Mouse (Mus musculus) embryonic facial prominence, embryonic 11.5 days (tissue): Measurements from ENCODE around the gene Shisa6. TPM values are rescaled to one million over a fixed set of nuclear protein-coding genes. Genes with fewer than 3 reads are reported as not detected.

Experiments
- ATAC-seq: fragments of 200-750 bp; cut with Nextera tagmentation; replicated peaks from 2 replicates; pipeline ENCODE4 v1.8.0; 2017; ENCODE audit warnings: low read depth; ENCODE audit not compliant: insufficient number of reproducible peaks, low FRiP score, low TSS enrichment
- DNase-seq: peaks from one replicate; pipeline ENCODE4 v3.0.0-alpha.2; 2015; ENCODE audit warnings: low spot score
- H3K27ac ChIP-seq: fragments of 300-500 bp; sonication (generic); replicated peaks from 2 replicates; pipeline ENCODE4 v1.5.1; 2014; ENCODE audit warnings: mild to moderate bottlenecking, low read depth, low read length, control low read depth
- H3K27me3 ChIP-seq: fragments of 300-500 bp; sonication (generic); 2 replicates; pipeline ENCODE4 v1.6.1; 2014; ENCODE audit warnings: mild to moderate bottlenecking, low read length, moderate library complexity, mixed read lengths; ENCODE audit not compliant: control insufficient read depth, insufficient read depth
- H3K36me3 ChIP-seq: fragments of 300-500 bp; sonication (generic); replicated peaks from 2 replicates; pipeline ENCODE4 v1.6.1; 2014; ENCODE audit warnings: low read depth, mild to moderate bottlenecking, low read length, moderate library complexity, mixed read lengths; ENCODE audit not compliant: control insufficient read depth, insufficient read depth
- H3K4me1 ChIP-seq: fragments of 300-500 bp; sonication (generic); 2 replicates; pipeline ENCODE4 v1.6.1; 2014; ENCODE audit warnings: low read length, mixed read lengths; ENCODE audit not compliant: control insufficient read depth, insufficient read depth
- H3K4me2 ChIP-seq: fragments of 300-500 bp; sonication (generic); 2 replicates; pipeline ENCODE4 v1.6.1; 2014; ENCODE audit warnings: low read depth, mild to moderate bottlenecking, control low read depth, low read length, moderate library complexity
- H3K4me3 ChIP-seq: fragments of 300-500 bp; sonication (generic); 2 replicates; pipeline ENCODE4 v1.5.1; 2014; ENCODE audit warnings: low read depth, low read length, control low read depth
- H3K9ac ChIP-seq: fragments of 300-500 bp; sonication (generic); replicated peaks from 2 replicates; pipeline ENCODE4 v1.6.1; 2014; ENCODE audit warnings: mild to moderate bottlenecking, control low read depth, low read length
- H3K9me3 ChIP-seq: fragments of 300-500 bp; sonication (generic); replicated peaks from 2 replicates; pipeline ENCODE4 v1.6.1; 2016; ENCODE audit warnings: mild to moderate bottlenecking, low read length, inconsistent platforms, mixed read lengths; ENCODE audit not compliant: control insufficient read depth
- WGBS: fragments of 180-500 bp; shearing (Covaris S2); extraction: QIAGEN DNeasy Blood & Tissue Kit; methylation state at CpG from one replicate; pipeline ENCODE4 v1.1.7; 2014; 5-methylcytosine and 5-hydroxymethylcytosine counted together
- polyA plus RNA-seq: library from polyadenylated mRNA; unstranded; fragments of >200 nt; fragmentation: Nextera tagmentation; extraction: Ambion mirVana; gene quantifications from 2 replicates; pipeline ENCODE4 v1.2.1, GENCODE M21; 2014

Gene Shisa6
- polyA plus RNA-seq, 1 experiment from 2014 or later, result 0.53 TPM

GRCm38 (mm10) chr11:66366809-66367685 is 158.7 kb downstream of the Shisa6 start:
- 42% methylated on average over 8 of the region's 8 CpGs for WGBS
- no peak overlapping the region for H3K4me3 ChIP-seq

DNA sequence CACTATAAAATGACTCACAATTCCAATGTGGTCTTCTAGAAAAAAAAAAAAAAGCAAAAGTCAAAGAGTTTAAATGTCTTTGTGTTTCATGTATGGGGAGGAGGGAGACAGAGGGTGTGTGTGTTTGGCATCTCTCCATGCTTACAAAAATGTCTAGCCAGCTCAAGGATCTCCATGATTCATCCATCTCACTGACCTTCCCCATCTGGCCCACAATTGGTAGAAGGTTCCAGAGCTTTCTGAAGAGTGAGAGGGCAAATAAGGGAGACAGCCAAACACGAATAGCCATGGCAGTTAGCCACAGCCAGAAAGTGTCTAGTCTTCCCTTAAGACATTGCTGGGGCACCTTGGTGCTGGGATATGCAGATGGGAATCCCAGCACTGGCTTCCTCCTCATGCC is 166.0 kb downstream of the Shisa6 start:
- H3K36me3 ChIP-seq, result no peaks in the 10 kb centered on the region
- ATAC-seq (no peak), DNase-seq (no peak)
- WGBS, result 84% methylated on average over 1 of the region's 1 CpGs
- H3K9ac ChIP-seq, result no peak overlapping the region
- H3K4me3 ChIP-seq, result no peak overlapping the region
- H3K27me3 ChIP-seq, result no peaks in the 10 kb centered on the region
- H3K4me1 ChIP-seq, result no peaks in the 10 kb centered on the region
- no peak overlapping the region for H3K4me2 ChIP-seq
- H3K9me3 ChIP-seq, result no peaks in the 10 kb centered on the region
- no peak overlapping the region for H3K27ac ChIP-seq

More at GRCm38 (mm10) chr11:66366809-66367685, 158.7 kb downstream of the Shisa6 start:
- H3K27me3 ChIP-seq, result no peaks in the 10 kb centered on the region
- no peak overlapping the region for H3K4me2 ChIP-seq
- no peaks in the 10 kb centered on the region for H3K4me1 ChIP-seq
- no peak overlapping the region for H3K27ac ChIP-seq
- H3K9me3 ChIP-seq, result no peaks in the 10 kb centered on the region
- DNase-seq (peak; percentile 40), ATAC-seq (no peak)
- H3K36me3 ChIP-seq, result no peaks in the 10 kb centered on the region
- H3K9ac ChIP-seq, result no peak overlapping the region

DNA sequence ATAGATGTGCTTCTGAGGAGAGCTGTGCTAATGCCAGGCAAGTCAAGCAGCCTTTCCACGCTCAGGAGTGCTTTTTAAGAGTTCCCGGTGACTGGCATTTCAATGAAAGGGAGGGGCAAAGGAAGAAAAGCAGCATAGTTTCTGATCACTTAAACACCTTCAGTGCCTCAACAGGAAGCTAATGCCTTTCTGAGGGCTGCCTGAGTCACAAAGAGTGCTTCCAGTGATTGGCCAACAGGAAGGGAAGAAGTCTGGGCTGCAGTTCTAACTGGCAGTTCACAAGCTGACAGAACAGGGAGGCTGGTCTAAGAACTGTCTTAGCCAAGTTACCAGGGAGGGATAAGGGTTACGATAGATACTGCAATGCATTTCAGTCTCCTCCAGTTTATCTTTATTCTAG is 180.9 kb downstream of the Shisa6 start:
- Histone ChIP-seq H3K9ac (no peak overlapping the region), H3K4me2 (no peak overlapping the region), H3K27ac (no peak overlapping the region), H3K9me3 (no peaks in the 10 kb centered on the region), H3K4me1 (no peaks in the 10 kb centered on the region), H3K4me3 (no peak overlapping the region), H3K27me3 (no peaks in the 10 kb centered on the region), H3K36me3 (no peaks in the 10 kb centered on the region)
- DNase-seq (no peak), ATAC-seq (no peak)
- 64% methylated on average over 3 of the region's 3 CpGs for WGBS

GRCm38 (mm10) chr11:66336313-66336712 is 189.5 kb downstream of the Shisa6 start:
- DNase-seq (no peak), ATAC-seq (no peak)
- Histone ChIP-seq H3K27me3 (no peaks in the 10 kb centered on the region), H3K9ac (no peak overlapping the region), H3K27ac (no peak overlapping the region), H3K36me3 (no peaks in the 10 kb centered on the region), H3K4me1 (no peaks in the 10 kb centered on the region), H3K4me2 (no peak overlapping the region), H3K4me3 (no peak overlapping the region), H3K9me3 (no peaks in the 10 kb centered on the region)

- H3K27me3 ChIP-seq, result no peaks in the 10 kb centered on the region
- no peak overlapping the region for H3K27ac ChIP-seq
- H3K4me1 ChIP-seq, result no peaks in the 10 kb centered on the region
- no peak overlapping the region for H3K4me3 ChIP-seq
- ATAC-seq (no peak), DNase-seq (no peak)
- no peak overlapping the region for H3K4me2 ChIP-seq
- H3K9me3 ChIP-seq, result no peaks in the 10 kb centered on the region
- no peak overlapping the region for H3K9ac ChIP-seq
- no peaks in the 10 kb centered on the region for H3K36me3 ChIP-seq
- 75% methylated on average over 7 of the region's 7 CpGs for WGBS
Observed at GRCm38 (mm10) chr11:66312764-66313163, 213.0 kb downstream of the Shisa6 start.

DNA sequence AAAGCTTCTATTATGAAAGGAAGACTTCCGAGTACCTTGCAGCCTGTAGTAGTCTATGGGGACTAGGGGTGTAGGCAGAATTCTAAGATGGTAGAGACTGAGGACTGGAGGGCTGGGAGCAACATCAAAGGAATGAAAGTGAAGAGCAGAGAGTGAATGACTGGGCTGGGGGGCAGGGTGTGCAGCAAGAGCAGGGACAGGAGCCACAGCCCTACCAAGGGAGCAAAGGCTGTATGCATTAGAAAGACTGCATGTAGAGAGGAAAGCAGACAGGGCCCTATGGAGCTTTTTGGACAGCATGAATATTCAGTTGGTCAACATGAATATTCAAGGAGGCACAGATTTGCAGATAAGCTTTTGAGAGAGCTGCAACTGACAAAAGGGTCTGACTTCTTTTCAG is 221.4 kb downstream of the Shisa6 start:
- H3K4me3 ChIP-seq, result no peak overlapping the region
- no peak overlapping the region for H3K27ac ChIP-seq
- no peaks in the 10 kb centered on the region for H3K4me1 ChIP-seq
- no peaks in the 10 kb centered on the region for H3K36me3 ChIP-seq
- ATAC-seq (no peak), DNase-seq (no peak)
- no peak overlapping the region for H3K9ac ChIP-seq
- 67% methylated on average over 1 of the region's 1 CpGs for WGBS
- H3K27me3 ChIP-seq, result no peaks in the 10 kb centered on the region
- H3K4me2 ChIP-seq, result no peak overlapping the region
- no peaks in the 10 kb centered on the region for H3K9me3 ChIP-seq

DNA sequence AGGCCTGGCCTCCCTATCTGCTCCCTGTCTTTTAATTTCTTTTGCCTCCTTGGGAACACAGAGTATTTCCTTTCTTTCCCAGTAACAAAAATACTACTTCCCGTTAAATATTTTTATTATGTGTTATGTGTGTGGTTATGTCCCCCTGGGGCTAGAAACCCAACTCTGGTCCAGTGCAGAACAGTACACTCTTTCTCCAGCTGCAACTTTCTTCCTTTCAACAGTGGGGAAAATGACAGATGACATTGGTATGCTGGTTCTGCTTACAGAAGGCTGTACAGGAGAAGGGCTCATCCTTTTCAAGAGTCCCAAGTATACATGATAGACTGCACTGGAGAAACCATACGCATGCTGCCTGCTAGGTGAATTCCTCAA is 251.1 kb downstream of the Shisa6 start:
- WGBS, result 64% methylated on average over 2 of the region's 2 CpGs
- H3K9ac ChIP-seq, result no peak overlapping the region
- H3K4me3 ChIP-seq, result no peak overlapping the region

GRCm38 (mm10) chr11:66273904-66274706 is 251.7 kb downstream of the Shisa6 start:
- H3K27me3 ChIP-seq, result no peaks in the 10 kb centered on the region
- no peaks in the 10 kb centered on the region for H3K36me3 ChIP-seq
- ATAC-seq (no peak), DNase-seq (peak; percentile 1)
- H3K4me1 ChIP-seq, result no peaks in the 10 kb centered on the region
- no peak overlapping the region for H3K4me3 ChIP-seq
- H3K4me2 ChIP-seq, result no peak overlapping the region
- H3K9me3 ChIP-seq, result no peaks in the 10 kb centered on the region
- H3K27ac ChIP-seq, result no peak overlapping the region
- H3K9ac ChIP-seq, result no peak overlapping the region
- WGBS, result 59% methylated on average over 8 of the region's 8 CpGs

More for the DNA sequence above, 251.1 kb downstream of the Shisa6 start:
- no peak for DNase-seq
- Histone ChIP-seq H3K9me3 (no peaks in the 10 kb centered on the region), H3K27ac (no peak overlapping the region), H3K4me2 (no peak overlapping the region), H3K36me3 (no peaks in the 10 kb centered on the region), H3K27me3 (no peaks in the 10 kb centered on the region), H3K4me1 (no peaks in the 10 kb centered on the region)
- no peak for ATAC-seq
